Mouse (Mus musculus) activated CD4-positive, CD25-positive, alpha-beta regulatory T cell (primary cell): ENCODE results near the gene Bhmt. TPM values are rescaled to one million over a fixed set of nuclear protein-coding genes. Genes with fewer than 3 reads are reported as not detected.

Source experiments
- polyA plus RNA-seq, 2 experiments: library from polyadenylated mRNA; unstranded; fragments of 100-300 nt; shearing (Covaris generic); gene quantifications; one replicate each; pipeline ENCODE4 v1.2.1; 2017

Bhmt gene
- polyA plus RNA-seq = under 1 TPM in 1 of 2 experiments, not detected in 1; 0.21 TPM

GRCm38 (mm10) chr13:93637282-93638245 lies at the start of gene Bhmt:
TSS of gene Bhmt (minus strand) at chr13:93637961.

DNA sequence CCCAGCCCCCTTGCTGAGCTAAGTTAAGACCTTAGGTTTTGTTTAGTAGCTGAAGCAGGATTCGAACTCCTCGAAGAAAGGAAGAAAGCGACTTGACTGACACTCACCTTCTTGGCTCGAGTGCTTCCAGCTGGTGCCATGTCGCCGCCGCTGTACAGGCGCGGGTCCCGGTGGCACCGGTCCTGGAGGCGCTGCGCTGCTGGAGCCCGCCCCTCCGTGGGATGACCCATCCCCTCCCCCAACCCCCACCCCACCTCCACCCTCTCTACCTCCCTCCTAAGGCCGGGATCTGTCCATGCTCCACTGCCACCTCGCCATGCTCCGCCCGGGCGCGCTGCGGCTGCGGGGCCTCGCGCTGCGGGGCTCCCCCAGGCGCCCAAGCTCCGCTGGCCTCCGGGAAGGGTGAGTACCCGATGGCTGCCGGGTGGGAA lies 36.4 kb upstream of the Bhmt start, which contains the start of the genes Bhmt2 and Dmgdh:
TSS of gene Bhmt2 (minus strand) at position 172 of the 431 bp plus-strand sequence.
TSS of gene Dmgdh (plus strand) at position 303 of the 431 bp plus-strand sequence.

Other genes starting within 250 kb of the Bhmt start
- 10 to 100 TPM in 1 of 2 experiments, 1 to 10 TPM in 1; 8.3 to 10.8 TPM for gene Jmy, start 138.2 kb downstream of the Bhmt start, polyA plus RNA-seq
- under 1 TPM in 1 of 2 experiments, not detected in 1; 0.23 TPM for gene Bhmt2, start 36.3 kb upstream of the Bhmt start, polyA plus RNA-seq
- gene Dmgdh, start 36.5 kb upstream of the Bhmt start, polyA plus RNA-seq = not detected
- gene Arsb, start 133.7 kb upstream of the Bhmt start, polyA plus RNA-seq = 10 to 100 TPM in 1 of 2 experiments, 1 to 10 TPM in 1; 7.7 to 29.9 TPM